Mouse (Mus musculus) cerebral cortex, adult 2 months (tissue): ENCODE results near the gene Spon1.

Experiments
- WGBS: fragments of 180-500 bp; shearing (Covaris S2); methylation state at CpG from one replicate; pipeline ENCODE4 v1.1.7; 2018; 5-methylcytosine and 5-hydroxymethylcytosine counted together

Spon1 gene

GRCm38 (mm10) chr7:113841521-113841920 lies 75.7 kb downstream of the Spon1 start:
- 90% methylated on average over 2 of the region's 2 CpGs for WGBS

- 79% methylated on average over 2 of the region's 2 CpGs for WGBS
Measured at GRCm38 (mm10) chr7:113843150-113843549, 77.4 kb downstream of the Spon1 start.

- WGBS = 46% methylated on average over 5 of the region's 5 CpGs
Measured at GRCm38 (mm10) chr7:113845191-113845590, 79.4 kb downstream of the Spon1 start.

- 25% methylated on average over 3 of the region's 3 CpGs for WGBS
Measured at GRCm38 (mm10) chr7:113846553-113846952, 80.8 kb downstream of the Spon1 start.

GRCm38 (mm10) chr7:113847041-113847819 lies 81.4 kb downstream of the Spon1 start:
- WGBS = 77% methylated on average over 7 of the region's 7 CpGs

GRCm38 (mm10) chr7:113850389-113850788 lies 84.6 kb downstream of the Spon1 start:
- WGBS = 76% methylated on average over 4 of the region's 4 CpGs

GRCm38 (mm10) chr7:113855396-113855795 lies 89.6 kb downstream of the Spon1 start:
- 61% methylated on average over 4 of the region's 4 CpGs for WGBS

GRCm38 (mm10) chr7:113856067-113856466 lies 90.3 kb downstream of the Spon1 start:
- 78% methylated on average over 3 of the region's 3 CpGs for WGBS

- WGBS = 62% methylated on average over 5 of the region's 5 CpGs
Measured at GRCm38 (mm10) chr7:113859480-113859881, 93.7 kb downstream of the Spon1 start.

- 89% methylated on average over 4 of the region's 4 CpGs for WGBS
Measured at GRCm38 (mm10) chr7:113861964-113862363, 96.2 kb downstream of the Spon1 start.

GRCm38 (mm10) chr7:113872846-113873245 lies 107.0 kb downstream of the Spon1 start:
- WGBS = 94% methylated on average over 1 of the region's 1 CpGs

GRCm38 (mm10) chr7:113877451-113877850 lies 111.7 kb downstream of the Spon1 start:
- 85% methylated on average over 4 of the region's 4 CpGs for WGBS

- WGBS = 95% methylated on average over 5 of the region's 5 CpGs
Measured at GRCm38 (mm10) chr7:113877926-113878325, 112.1 kb downstream of the Spon1 start.

GRCm38 (mm10) chr7:113879085-113879501 lies 113.3 kb downstream of the Spon1 start:
- 81% methylated on average over 7 of the region's 7 CpGs for WGBS

- WGBS = 95% methylated on average over 3 of the region's 3 CpGs
Measured at GRCm38 (mm10) chr7:113880021-113880420, 114.2 kb downstream of the Spon1 start.

- WGBS = 97% methylated on average over 2 of the region's 2 CpGs
Measured at GRCm38 (mm10) chr7:113890782-113891181, 125.0 kb downstream of the Spon1 start.

- 92% methylated on average over 6 of the region's 6 CpGs for WGBS
Measured at GRCm38 (mm10) chr7:113891491-113891890, 125.7 kb downstream of the Spon1 start.

- WGBS = 93% methylated on average over 7 of the region's 7 CpGs
Measured at GRCm38 (mm10) chr7:113893944-113894662, 128.3 kb downstream of the Spon1 start.

GRCm38 (mm10) chr7:113895266-113895665 lies 129.5 kb downstream of the Spon1 start:
- 84% methylated on average over 5 of the region's 5 CpGs for WGBS

GRCm38 (mm10) chr7:113901511-113901910 lies 135.7 kb downstream of the Spon1 start:
- WGBS = 68% methylated on average over 2 of the region's 2 CpGs

GRCm38 (mm10) chr7:113901941-113902515 lies 136.2 kb downstream of the Spon1 start:
- WGBS = 36% methylated on average over 10 of the region's 10 CpGs

- WGBS = 89% methylated on average over 3 of the region's 3 CpGs
Measured at GRCm38 (mm10) chr7:113903127-113903827, 137.5 kb downstream of the Spon1 start.
